Mouse (Mus musculus) kidney, embryonic 16.5 days (tissue): ENCODE data around the gene Samd4b. TPM values are rescaled to one million over a fixed set of nuclear protein-coding genes. Genes with fewer than 3 reads are reported as not detected.

Experiments
- ATAC-seq: fragments of 200-750 bp; cut with Nextera tagmentation; 2 replicates; pipeline ENCODE4 v1.8.0; 2017; ENCODE audit warnings: moderate TSS enrichment; ENCODE audit not compliant: low FRiP score, low TSS enrichment
- H3K27ac ChIP-seq: fragments of 300-500 bp; sonication (generic); 2 replicates; pipeline ENCODE4 v1.5.1; 2014; ENCODE audit warnings: low read length
- H3K27me3 ChIP-seq: fragments of 300-500 bp; sonication (generic); 2 replicates; pipeline ENCODE4 v1.6.1; 2014; ENCODE audit warnings: low read length, control low read depth, mixed read lengths; ENCODE audit not compliant: insufficient read depth
- H3K36me3 ChIP-seq: fragments of 300-500 bp; sonication (generic); 2 replicates; pipeline ENCODE4 v1.6.1; 2014; ENCODE audit warnings: low read length, control low read depth, mixed read lengths; ENCODE audit not compliant: insufficient read depth
- H3K4me1 ChIP-seq: fragments of 300-500 bp; sonication (generic); 2 replicates; pipeline ENCODE4 v1.6.1; 2014; ENCODE audit warnings: low read length, control low read depth, mixed read lengths; ENCODE audit not compliant: insufficient read depth
- H3K4me2 ChIP-seq: fragments of 300-500 bp; sonication (generic); replicated peaks from 2 replicates; pipeline ENCODE4 v1.6.1; 2014; ENCODE audit warnings: low read depth, low read length
- H3K4me3 ChIP-seq: fragments of 300-500 bp; sonication (generic); 2 replicates; pipeline ENCODE4 v1.5.1; 2014; ENCODE audit warnings: mild to moderate bottlenecking, low read length
- H3K9ac ChIP-seq: fragments of 300-500 bp; sonication (generic); replicated peaks from 2 replicates; pipeline ENCODE4 v1.6.1; 2014; ENCODE audit warnings: low read length
- H3K9me3 ChIP-seq: fragments of 300-500 bp; sonication (generic); 2 replicates; pipeline ENCODE4 v1.6.1; 2016; ENCODE audit warnings: low read length, control low read depth
- WGBS: fragments of 180-500 bp; shearing (Covaris S2); extraction: QIAGEN DNeasy Blood & Tissue Kit; methylation state at CpG from one replicate; pipeline ENCODE4 v1.1.7; 2014; 5-methylcytosine and 5-hydroxymethylcytosine counted together
- polyA plus RNA-seq: library from polyadenylated mRNA; unstranded; fragments of >200 nt; fragmentation: Nextera tagmentation; extraction: Ambion mirVana; gene quantifications from 2 replicates; pipeline ENCODE4 v1.2.1, GENCODE M21; 2015

Gene Samd4b
- polyA plus RNA-seq, 1 experiment from 2014 or later, result 20.7 TPM

- H3K27ac ChIP-seq, result 0 out of 2 replicates have a peak overlapping the region, but pooled peaks have one; percentile 17
- H3K27me3 ChIP-seq, result no peaks in the 10 kb centered on the region
- no peak overlapping the region for H3K4me3 ChIP-seq
- WGBS, result 64% methylated on average over 5 of the region's 5 CpGs
- no peak for ATAC-seq
- H3K9me3 ChIP-seq, result no peaks in the 10 kb centered on the region
- no peak overlapping the region for H3K9ac ChIP-seq
- peaks cover 84% of the 10 kb centered on the region for H3K4me1 ChIP-seq
- no peak overlapping the region for H3K4me2 ChIP-seq
- H3K36me3 ChIP-seq, result peaks cover 6% of the 10 kb centered on the region; the same call in 1 of the 2 replicates
Measured at GRCm38 (mm10) chr7:28579826-28580225, 18.1 kb downstream of the Samd4b start.

- H3K9ac ChIP-seq, result no peak overlapping the region
- 68% methylated on average over 5 of the region's 5 CpGs for WGBS
- no peak for ATAC-seq
- H3K36me3 ChIP-seq, result peaks cover 6% of the 10 kb centered on the region; the same call in 1 of the 2 replicates
- no peak overlapping the region for H3K4me3 ChIP-seq
- no peak overlapping the region for H3K4me2 ChIP-seq
- H3K4me1 ChIP-seq, result peaks cover 77% of the 10 kb centered on the region
- peak overlapping the region; percentile 97 for H3K27ac ChIP-seq
- H3K9me3 ChIP-seq, result no peaks in the 10 kb centered on the region
- H3K27me3 ChIP-seq, result no peaks in the 10 kb centered on the region
Measured at GRCm38 (mm10) chr7:28578543-28579053, 19.3 kb downstream of the Samd4b start.

GRCm38 (mm10) chr7:28577826-28578542 is 20.0 kb downstream of the Samd4b start:
- H3K9ac ChIP-seq, result peak overlapping the region; percentile 40; the same call in 1 of the 2 replicates
- peak overlapping the region; percentile 1; the same call in 1 of the 2 replicates for H3K4me2 ChIP-seq
- no peaks in the 10 kb centered on the region for H3K9me3 ChIP-seq

GRCm38 (mm10) chr7:28576271-28576914 is 21.6 kb downstream of the Samd4b start:
- Histone ChIP-seq H3K27ac (peak overlapping the region; percentile 97), H3K27me3 (no peaks in the 10 kb centered on the region), H3K9ac (no peak overlapping the region), H3K4me3 (no peak overlapping the region), H3K36me3 (peaks cover 6% of the 10 kb centered on the region; the same call in 1 of the 2 replicates), H3K4me2 (0 out of 2 replicates have a peak overlapping the region, but pooled peaks have one; percentile 1), H3K4me1 (peaks cover 84% of the 10 kb centered on the region), H3K9me3 (no peaks in the 10 kb centered on the region)
- WGBS, result 75% methylated on average over 5 of the region's 5 CpGs
- peak; percentile 74 for ATAC-seq

More at GRCm38 (mm10) chr7:28577826-28578542, 20.0 kb downstream of the Samd4b start:
- ATAC-seq, result peak; percentile 82
- H3K36me3 ChIP-seq, result peaks cover 6% of the 10 kb centered on the region; the same call in 1 of the 2 replicates
- peaks cover 75% of the 10 kb centered on the region for H3K4me1 ChIP-seq
- peak overlapping the region; percentile 97 for H3K27ac ChIP-seq
- H3K27me3 ChIP-seq, result no peaks in the 10 kb centered on the region
- no peak overlapping the region for H3K4me3 ChIP-seq
- WGBS, result 53% methylated on average over 9 of the region's 9 CpGs

GRCm38 (mm10) chr7:28575597-28575996 is 22.3 kb downstream of the Samd4b start:
- ATAC-seq, result no peak
- no peak overlapping the region for H3K4me3 ChIP-seq
- H3K27ac ChIP-seq, result 0 out of 2 replicates have a peak overlapping the region, but pooled peaks have one; percentile 97
- 0 out of 2 replicates have a peak overlapping the region, but pooled peaks have one; percentile 10 for H3K9ac ChIP-seq
- H3K9me3 ChIP-seq, result no peaks in the 10 kb centered on the region
- H3K4me2 ChIP-seq, result 0 out of 2 replicates have a peak overlapping the region, but pooled peaks have one; percentile 11
- no peaks in the 10 kb centered on the region for H3K27me3 ChIP-seq
- H3K36me3 ChIP-seq, result 0 out of 2 replicates have a peak, but pooled peaks cover under 1% of the 10 kb centered on the region
- peaks cover 90% of the 10 kb centered on the region for H3K4me1 ChIP-seq
- 76% methylated on average over 11 of the region's 11 CpGs for WGBS

GRCm38 (mm10) chr7:28573236-28573635 is 24.7 kb downstream of the Samd4b start:
- H3K36me3 ChIP-seq, result peaks cover 7% of the 10 kb centered on the region; the same call in 1 of the 2 replicates
- no peak overlapping the region for H3K4me2 ChIP-seq
- no peak for ATAC-seq
- H3K9me3 ChIP-seq, result no peaks in the 10 kb centered on the region
- H3K4me3 ChIP-seq, result no peak overlapping the region
- WGBS, result 88% methylated on average over 3 of the region's 3 CpGs
- no peak overlapping the region for H3K9ac ChIP-seq
- H3K27ac ChIP-seq, result peak overlapping the region; percentile 61
- no peaks in the 10 kb centered on the region for H3K27me3 ChIP-seq
- H3K4me1 ChIP-seq, result peaks cover 78% of the 10 kb centered on the region

- ATAC-seq, result 0 out of 2 replicates have a peak, but pooled peaks have one; percentile 8
Measured at GRCm38 (mm10) chr7:28572689-28573088, 25.3 kb downstream of the Samd4b start.

GRCm38 (mm10) chr7:28570982-28571682 is 26.8 kb downstream of the Samd4b start:
- 27% methylated on average over 5 of the region's 5 CpGs for WGBS
- Histone ChIP-seq H3K27ac (peak overlapping the region; percentile 96), H3K9ac (peak overlapping the region; percentile 44), H3K36me3 (peaks cover 26% of the 10 kb centered on the region), H3K27me3 (no peaks in the 10 kb centered on the region), H3K9me3 (no peaks in the 10 kb centered on the region), H3K4me2 (peak overlapping the region; percentile 24), H3K4me3 (no peak overlapping the region), H3K4me1 (peaks cover 57% of the 10 kb centered on the region)
- ATAC-seq, result no peak

More at GRCm38 (mm10) chr7:28572689-28573088, 25.3 kb downstream of the Samd4b start:
- H3K4me3 ChIP-seq, result no peak overlapping the region
- 65% methylated on average over 5 of the region's 5 CpGs for WGBS
- no peaks in the 10 kb centered on the region for H3K9me3 ChIP-seq
- H3K9ac ChIP-seq, result peak overlapping the region; percentile 17; the same call in 1 of the 2 replicates
- H3K4me2 ChIP-seq, result no peak overlapping the region
- no peaks in the 10 kb centered on the region for H3K27me3 ChIP-seq
- peak overlapping the region; percentile 61 for H3K27ac ChIP-seq
- H3K36me3 ChIP-seq, result peaks cover 11% of the 10 kb centered on the region
- peaks cover 73% of the 10 kb centered on the region for H3K4me1 ChIP-seq

- Histone ChIP-seq H3K9ac (peak overlapping the region; percentile 44), H3K4me2 (peak overlapping the region; percentile 24), H3K27ac (peak overlapping the region; percentile 96), H3K27me3 (no peaks in the 10 kb centered on the region), H3K36me3 (peaks cover 33% of the 10 kb centered on the region), H3K4me1 (peaks cover 50% of the 10 kb centered on the region), H3K9me3 (no peaks in the 10 kb centered on the region), H3K4me3 (no peak overlapping the region)
- peak; percentile 74 for ATAC-seq
- WGBS, result 53% methylated on average over 12 of the region's 12 CpGs
Measured at GRCm38 (mm10) chr7:28570291-28570981, 27.5 kb downstream of the Samd4b start.
